Mouse (Mus musculus): Measurements from ENCODE around the gene Rpl3l. TPM values are rescaled to one million over a fixed set of nuclear protein-coding genes. Genes with fewer than 3 reads are reported as not detected.

Gene Rpl3l
- total and polyA plus RNA-seq, 3 experiments = 0.12 to 0.24 TPM; not detected in 1

DNA sequence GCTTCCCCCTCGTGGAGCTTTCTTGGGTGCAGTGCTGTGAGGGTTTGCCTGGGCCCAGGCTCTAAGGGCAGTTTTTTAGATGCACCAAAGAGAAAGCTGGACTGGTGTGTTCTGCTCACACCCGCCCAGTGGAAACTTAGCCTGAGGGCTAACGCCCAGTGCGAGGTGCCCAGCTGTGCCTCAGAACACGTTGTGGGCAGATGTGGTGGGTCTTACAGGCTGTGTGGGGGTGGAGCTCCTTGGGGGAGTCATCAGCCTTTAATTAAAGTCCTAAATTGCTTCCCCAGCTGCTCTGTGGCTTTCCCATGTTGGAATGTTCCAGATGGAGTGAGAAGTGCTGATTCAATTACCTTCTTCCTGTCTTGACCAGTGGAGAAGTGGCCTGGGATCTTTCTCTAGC is 33.5 kb downstream of the Rpl3l start:
- TF ChIP-seq USF2 (IDR thresholded peaks at IDR 0.05; ENCODE audit: borderline replicate concordance in 1 of 2, insufficient read depth in 1 of 2, low read depth in 1 of 2, low read length in 2 of 2) = no peak
- no peak for TF ChIP-seq MXI1 (IDR thresholded peaks at IDR 0.05; ENCODE audit: low read depth, low read length)
- TF ChIP-seq TAL1 (IDR thresholded peaks at IDR 0.05; ENCODE audit: low read length) = no peak
- no peak for TF ChIP-seq ETS1 (IDR thresholded peaks at IDR 0.05; ENCODE audit: low read depth, low read length)
- TF ChIP-seq POLR2AphosphoS2 (IDR thresholded peaks at IDR 0.05; ENCODE audit: low read length) = no peak
- no peak for TF ChIP-seq ZNF384 (IDR thresholded peaks at IDR 0.05; ENCODE audit: low read depth, low read length)
- TF ChIP-seq CHD1 (IDR thresholded peaks at IDR 0.05; ENCODE audit: low read depth, low read length) = no peak
- TF ChIP-seq E2F4 (IDR thresholded peaks at IDR 0.05; ENCODE audit: borderline replicate concordance, low read depth, low read length) = no peak
- H3K9me3 ChIP-seq (replicated peaks; ENCODE audit: insufficient read depth, low read length) = no peaks in the 10 kb centered on the region
- no peak overlapping the region for H3K27ac ChIP-seq (ENCODE audit: control insufficient read depth, low read depth, low read length)
- H3K27me3 ChIP-seq (ENCODE audit: control insufficient read depth in 1 of 2, insufficient read depth in 2 of 2, low read length in 2 of 2) = peaks cover 0 to 2% of the 10 kb centered on the region in 2 experiments; a peak in 2 of 4 replicates
- H3K79me2 ChIP-seq (ENCODE audit: control insufficient read depth, insufficient read depth, low read length, poor library complexity) = no peaks in the 10 kb centered on the region
- H3K36me3 ChIP-seq (ENCODE audit: control insufficient read depth in 1 of 2, insufficient read depth in 2 of 2, low read length in 2 of 2) = no peaks in the 10 kb centered on the region
- DNase-seq (ENCODE audit: low read depth, low spot score) = no peak
- no peak overlapping the region for H3K4me3 ChIP-seq (ENCODE audit: control insufficient read depth in 1 of 2, insufficient read depth in 1 of 2, low read depth in 2 of 2, low read length in 2 of 2)
- no peak overlapping the region for H3K9ac ChIP-seq (ENCODE audit: control insufficient read depth, low read depth, low read length, poor library complexity, severe bottlenecking)
- H3K4me1 ChIP-seq (ENCODE audit: control insufficient read depth in 1 of 2, insufficient read depth in 2 of 2, low read length in 2 of 2) = no peaks in the 10 kb centered on the region

DNA sequence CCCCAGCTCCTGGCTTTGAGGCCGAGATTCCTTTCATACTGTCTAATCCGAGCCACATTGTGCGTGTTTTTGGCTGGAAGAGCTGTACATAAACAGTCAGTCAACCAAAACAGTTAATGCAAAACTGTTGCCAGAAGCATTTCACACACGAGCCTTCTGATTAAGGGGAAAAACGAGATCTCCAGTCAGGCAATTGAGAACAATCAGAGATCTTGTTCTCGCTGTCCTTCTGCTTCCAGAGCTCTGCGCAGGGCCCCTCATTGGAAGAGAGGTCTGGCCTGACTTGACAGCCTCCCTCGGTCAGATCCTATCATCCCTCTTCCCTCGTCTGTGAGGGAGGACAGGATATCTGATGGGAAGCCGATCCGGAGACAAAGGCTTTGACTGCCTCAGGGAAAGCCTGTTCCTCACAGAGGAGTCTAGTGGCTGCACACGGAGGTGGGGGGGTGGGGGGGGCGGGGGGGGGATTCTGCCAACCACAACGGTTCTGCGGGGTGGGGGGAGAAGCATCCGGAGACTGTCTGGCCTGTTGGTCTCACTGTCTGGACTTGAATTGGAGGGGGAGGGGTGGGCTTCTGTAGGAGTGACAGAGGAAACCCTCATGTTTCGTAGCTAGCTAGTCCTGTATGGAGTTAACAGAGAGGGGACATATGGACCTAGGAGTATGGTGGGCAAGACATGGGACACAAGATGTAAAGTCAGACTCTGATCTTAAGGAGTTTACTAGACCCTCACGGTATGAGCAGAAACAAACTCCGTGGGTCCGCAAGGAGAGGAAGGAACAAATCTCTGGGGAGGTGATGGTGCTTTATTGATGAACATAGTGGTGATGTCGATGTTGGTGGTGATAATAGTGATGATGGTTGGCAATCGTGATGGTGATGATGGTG is 37.6 kb downstream of the Rpl3l start:
- H3K9me3 ChIP-seq (replicated peaks; ENCODE audit: insufficient read depth, low read length) = no peaks in the 10 kb centered on the region
- H3K4me1 ChIP-seq (ENCODE audit: control insufficient read depth in 1 of 2, insufficient read depth in 2 of 2, low read length in 2 of 2) = no peaks in the 10 kb centered on the region
- H3K36me3 ChIP-seq (ENCODE audit: control insufficient read depth in 1 of 2, insufficient read depth in 2 of 2, low read length in 2 of 2) = no peaks in the 10 kb centered on the region
- no peaks in the 10 kb centered on the region for H3K79me2 ChIP-seq (ENCODE audit: control insufficient read depth, insufficient read depth, low read length, poor library complexity)
- no peak overlapping the region for H3K27ac ChIP-seq (ENCODE audit: control insufficient read depth, low read depth, low read length)
- DNase-seq (ENCODE audit: low read depth, low spot score) = no peak
- peaks cover 13 to 15% of the 10 kb centered on the region in 2 experiments for H3K27me3 ChIP-seq (ENCODE audit: control insufficient read depth in 1 of 2, insufficient read depth in 2 of 2, low read length in 2 of 2)
- H3K9ac ChIP-seq (ENCODE audit: control insufficient read depth, low read depth, low read length, poor library complexity, severe bottlenecking) = no peak overlapping the region
- no peak overlapping the region for H3K4me3 ChIP-seq (ENCODE audit: control insufficient read depth in 1 of 2, insufficient read depth in 1 of 2, low read depth in 2 of 2, low read length in 2 of 2)
- TF ChIP-seq MXI1 (IDR thresholded peaks at IDR 0.05; ENCODE audit: low read depth, low read length) (no peak), GABPA (IDR thresholded peaks at IDR 0.05; ENCODE audit: low read depth, low read length) (no peak), SIN3A (IDR thresholded peaks at IDR 0.05; ENCODE audit: low read length) (no peak), NRF1 (IDR thresholded peaks at IDR 0.05; ENCODE audit: insufficient read depth, low read depth, low read length, poor library complexity, severe bottlenecking) (no peak)

DNA sequence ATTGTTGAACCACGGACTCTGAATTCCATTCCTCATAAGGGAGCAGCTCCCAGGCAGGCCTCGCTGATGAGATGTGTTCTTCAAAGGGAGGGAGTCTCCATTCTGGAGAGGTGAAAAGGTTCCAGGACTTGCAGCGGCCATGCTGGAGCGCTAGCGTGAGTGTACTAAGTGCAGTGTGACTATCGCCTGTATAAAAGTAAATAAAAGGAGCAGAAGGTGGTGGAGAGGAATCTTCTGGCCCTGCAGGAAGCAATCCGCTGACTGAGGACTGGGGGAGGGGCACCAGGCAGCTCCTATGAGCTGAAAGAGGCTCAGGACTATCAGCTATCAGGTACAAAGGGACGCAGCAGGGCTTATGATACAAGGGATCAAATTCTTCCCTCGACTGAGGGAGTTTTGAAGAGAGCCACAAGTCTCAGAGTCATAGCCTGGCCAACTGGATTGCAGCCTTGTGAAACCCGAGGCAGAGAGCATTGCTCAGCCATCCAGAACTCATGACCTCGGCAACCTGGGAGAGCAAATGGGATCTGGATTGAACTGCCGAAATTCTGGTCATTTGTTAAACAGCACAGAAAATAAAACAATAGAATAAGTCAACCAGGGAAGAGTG is 38.8 kb downstream of the Rpl3l start:
- TF ChIP-seq POLR2AphosphoS2 (IDR thresholded peaks at IDR 0.05; ENCODE audit: low read length) (no peak), ZKSCAN1 (IDR thresholded peaks at IDR 0.05; ENCODE audit: low read depth, low read length) (no peak), SIN3A (IDR thresholded peaks at IDR 0.05; ENCODE audit: low read length) (no peak), JUND (IDR thresholded peaks at IDR 0.05; ENCODE audit: low read depth, low read length) (no peak), CTCF (IDR thresholded peaks at IDR 0.05 in 2 of 3, conservative IDR thresholded peaks at IDR 0.05 in 1 of 3; ENCODE audit: control insufficient read depth in 1 of 3, insufficient read depth in 1 of 3, low read depth in 2 of 3, low read length in 3 of 3, poor library complexity in 1 of 3, severe bottlenecking in 1 of 3) (no peak), USF2 (IDR thresholded peaks at IDR 0.05; ENCODE audit: borderline replicate concordance in 1 of 2, insufficient read depth in 1 of 2, low read depth in 1 of 2, low read length in 2 of 2) (no peak), GATA1 (IDR thresholded peaks at IDR 0.05; ENCODE audit: low read depth, low read length) (no peak), SMC3 (IDR thresholded peaks at IDR 0.05; ENCODE audit: low read depth, low read length) (no peak), MEF2A (IDR thresholded peaks at IDR 0.05; ENCODE audit: extremely low read depth, insufficient replicate concordance, low read depth, low read length, poor library complexity, severe bottlenecking) (no peak)
- H3K4me3 ChIP-seq (ENCODE audit: control insufficient read depth in 1 of 2, insufficient read depth in 1 of 2, low read depth in 2 of 2, low read length in 2 of 2) = no peak overlapping the region
- H3K27me3 ChIP-seq (ENCODE audit: control insufficient read depth in 1 of 2, insufficient read depth in 2 of 2, low read length in 2 of 2) = peaks cover 13 to 15% of the 10 kb centered on the region in 2 experiments

More for the DNA sequence above, 38.8 kb downstream of the Rpl3l start:
- no peaks in the 10 kb centered on the region for H3K9me3 ChIP-seq (replicated peaks; ENCODE audit: insufficient read depth, low read length)
- no peak overlapping the region for H3K27ac ChIP-seq (ENCODE audit: control insufficient read depth, low read depth, low read length)
- H3K79me2 ChIP-seq (ENCODE audit: control insufficient read depth, insufficient read depth, low read length, poor library complexity) = no peaks in the 10 kb centered on the region
- no peaks in the 10 kb centered on the region for H3K4me1 ChIP-seq (ENCODE audit: control insufficient read depth in 1 of 2, insufficient read depth in 2 of 2, low read length in 2 of 2)
- no peaks in the 10 kb centered on the region for H3K36me3 ChIP-seq (ENCODE audit: control insufficient read depth in 1 of 2, insufficient read depth in 2 of 2, low read length in 2 of 2)
- no peak for DNase-seq (ENCODE audit: low read depth, low spot score)
- no peak overlapping the region for H3K9ac ChIP-seq (ENCODE audit: control insufficient read depth, low read depth, low read length, poor library complexity, severe bottlenecking)

Data from MEL (cell line).